Mouse (Mus musculus) intestine, postnatal 0 days (tissue): ENCODE data around the gene Ttc30a1. TPM values are rescaled to one million over a fixed set of nuclear protein-coding genes. Genes with fewer than 3 reads are reported as not detected.

ENCODE experiments used
- ATAC-seq: fragments of 200-750 bp; cut with Nextera tagmentation; 2 replicates; pipeline ENCODE4 v1.8.0; 2017; ENCODE audit warnings: mild to moderate bottlenecking, moderate TSS enrichment, moderate library complexity
- H3K27ac ChIP-seq: fragments of 300-500 bp; sonication (generic); 2 replicates; pipeline ENCODE4 v1.5.1; 2014; ENCODE audit warnings: mild to moderate bottlenecking, low read depth, low read length, moderate library complexity
- H3K27me3 ChIP-seq: fragments of 300-500 bp; sonication (generic); replicated peaks from 2 replicates; pipeline ENCODE4 v1.6.1; 2014; ENCODE audit warnings: low read length, mixed read lengths; ENCODE audit not compliant: control insufficient read depth, insufficient read depth
- H3K36me3 ChIP-seq: fragments of 300-500 bp; sonication (generic); 2 replicates; pipeline ENCODE4 v1.6.1; 2014; ENCODE audit warnings: mild to moderate bottlenecking, moderate library complexity; ENCODE audit not compliant: control insufficient read depth, insufficient read depth
- H3K4me1 ChIP-seq: fragments of 300-500 bp; sonication (generic); replicated peaks from 2 replicates; pipeline ENCODE4 v1.6.1; 2014; ENCODE audit warnings: antibody characterized with exemption, low read length, mixed read lengths; ENCODE audit not compliant: control insufficient read depth, insufficient read depth
- H3K4me2 ChIP-seq: fragments of 300-500 bp; sonication (generic); replicated peaks from 2 replicates; pipeline ENCODE4 v1.6.1; 2014; ENCODE audit warnings: low read depth, mild to moderate bottlenecking, moderate library complexity
- H3K4me3 ChIP-seq: fragments of 300-500 bp; sonication (generic); 2 replicates; pipeline ENCODE4 v1.5.1; 2014; ENCODE audit warnings: low read depth, low read length
- H3K9ac ChIP-seq: fragments of 300-500 bp; sonication (generic); 2 replicates; pipeline ENCODE4 v1.6.1; 2014; ENCODE audit warnings: mild to moderate bottlenecking, low read depth, low read length
- H3K9me3 ChIP-seq: fragments of 300-500 bp; sonication (generic); 2 replicates; pipeline ENCODE4 v1.6.1; 2016; ENCODE audit warnings: mixed run types; ENCODE audit not compliant: control insufficient read depth
- CTCF ChIP-seq: sonication (generic); IDR thresholded peaks from 2 replicates; pipeline ENCODE4 v1.5.1; 2016; ENCODE audit warnings: low read depth, mild to moderate bottlenecking, control low read depth, antibody characterized with exemption, moderate library complexity
- WGBS: fragments of 180-500 bp; shearing (Covaris S2); extraction: QIAGEN DNeasy Blood & Tissue Kit; methylation state at CpG from one replicate; pipeline ENCODE4 v1.1.7; 2014; 5-methylcytosine and 5-hydroxymethylcytosine counted together
- polyA plus RNA-seq: library from polyadenylated mRNA; unstranded; fragments of >200 nt; fragmentation: Nextera tagmentation; extraction: Ambion mirVana; gene quantifications from 2 replicates; pipeline ENCODE4 v1.2.1, GENCODE M21; 2015

Ttc30a1 gene
- polyA plus RNA-seq, 1 experiment from 2014 or later, result 2.4 TPM

GRCm38 (mm10) chr2:75994841-75995240, 13.1 kb upstream of the Ttc30a1 start:
- Histone ChIP-seq H3K9ac (no peak overlapping the region), H3K4me1 (no peaks in the 10 kb centered on the region), H3K27ac (no peak overlapping the region), H3K4me2 (no peak overlapping the region), H3K27me3 (no peaks in the 10 kb centered on the region), H3K4me3 (no peak overlapping the region), H3K9me3 (no peaks in the 10 kb centered on the region), H3K36me3 (no peaks in the 10 kb centered on the region)
- ATAC-seq, result no peak
- 95% methylated on average over 11 of the region's 11 CpGs for WGBS
- no peak for TF ChIP-seq CTCF

GRCm38 (mm10) chr2:75991581-75992205, 9.9 kb upstream of the Ttc30a1 start:
- Histone ChIP-seq H3K27ac (no peak overlapping the region), H3K27me3 (no peaks in the 10 kb centered on the region), H3K4me1 (no peaks in the 10 kb centered on the region), H3K9me3 (no peaks in the 10 kb centered on the region), H3K4me3 (no peak overlapping the region), H3K4me2 (no peak overlapping the region), H3K9ac (no peak overlapping the region), H3K36me3 (no peaks in the 10 kb centered on the region)
- TF ChIP-seq CTCF, result no peak
- no peak for ATAC-seq
- WGBS, result 51% methylated on average over 6 of the region's 6 CpGs

- 65% methylated on average over 13 of the region's 13 CpGs for WGBS
- no peaks in the 10 kb centered on the region for H3K27me3 ChIP-seq
- no peaks in the 10 kb centered on the region for H3K9me3 ChIP-seq
- H3K9ac ChIP-seq, result no peak overlapping the region
- ATAC-seq, result no peak
- no peaks in the 10 kb centered on the region for H3K36me3 ChIP-seq
- H3K4me2 ChIP-seq, result no peak overlapping the region
- H3K27ac ChIP-seq, result no peak overlapping the region
- H3K4me3 ChIP-seq, result no peak overlapping the region
- peak; percentile 77 for TF ChIP-seq CTCF
- H3K4me1 ChIP-seq, result no peaks in the 10 kb centered on the region
Measured at GRCm38 (mm10) chr2:75990885-75991539, 9.2 kb upstream of the Ttc30a1 start.

DNA sequence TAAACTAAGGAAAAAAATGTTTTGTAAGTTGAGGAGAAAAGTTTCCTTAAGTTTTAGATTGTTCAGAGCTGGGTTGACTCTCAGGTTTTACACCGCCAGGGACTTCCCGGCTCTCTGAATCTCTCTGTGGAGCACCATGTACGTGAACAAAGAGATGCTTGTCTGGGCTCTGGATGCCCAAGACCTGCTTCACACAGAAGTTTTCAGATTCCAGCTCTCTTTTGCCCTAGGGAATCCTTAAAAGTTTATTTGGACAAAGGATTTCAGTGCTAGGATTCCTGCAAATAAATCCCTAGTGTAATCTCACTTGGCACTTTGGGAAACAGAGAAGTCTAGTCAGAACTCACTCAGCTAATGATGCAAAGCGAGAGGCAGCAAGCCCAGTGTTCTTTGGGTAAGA, 7.9 kb upstream of the Ttc30a1 start:
- Histone ChIP-seq H3K27ac (no peak overlapping the region), H3K36me3 (no peaks in the 10 kb centered on the region), H3K4me1 (no peaks in the 10 kb centered on the region), H3K27me3 (no peaks in the 10 kb centered on the region), H3K4me2 (no peak overlapping the region), H3K4me3 (no peak overlapping the region), H3K9me3 (no peaks in the 10 kb centered on the region), H3K9ac (no peak overlapping the region)
- no peak for ATAC-seq
- no peak for TF ChIP-seq CTCF
- 80% methylated on average over 4 of the region's 4 CpGs for WGBS

DNA sequence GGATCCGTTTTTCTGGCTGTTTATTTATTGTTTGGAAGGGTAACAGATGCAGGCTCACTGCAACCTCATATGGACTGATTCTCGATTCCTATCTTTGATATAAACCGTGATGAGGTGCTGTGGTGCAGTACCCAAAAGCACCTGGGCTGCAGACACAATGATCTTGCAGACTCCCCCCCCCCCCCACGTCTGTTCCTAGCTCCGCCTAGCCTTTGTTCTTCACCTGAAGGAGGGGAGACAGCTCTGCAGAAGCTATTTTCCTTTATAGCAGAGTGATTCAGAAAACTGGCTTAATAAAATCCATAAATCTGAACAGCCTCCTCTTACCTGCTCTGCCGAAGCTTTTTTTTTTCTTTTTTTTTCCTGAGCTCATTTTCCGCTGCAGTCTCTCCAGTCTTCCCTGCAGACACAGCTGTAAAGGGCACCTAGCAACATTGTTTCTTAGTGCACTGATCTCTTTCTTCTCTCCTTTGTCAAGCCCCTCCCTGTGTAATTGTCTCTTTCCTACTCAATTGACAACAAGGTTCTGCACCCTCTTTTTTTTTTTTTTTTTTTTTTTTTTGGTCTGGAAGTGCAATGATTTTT, 7.1 kb upstream of the Ttc30a1 start:
- no peaks in the 10 kb centered on the region for H3K27me3 ChIP-seq
- H3K4me1 ChIP-seq, result no peaks in the 10 kb centered on the region
- H3K36me3 ChIP-seq, result no peaks in the 10 kb centered on the region
- H3K4me2 ChIP-seq, result no peak overlapping the region
- TF ChIP-seq CTCF, result no peak
- WGBS, result 35% methylated on average over 7 of the region's 7 CpGs
- no peak overlapping the region for H3K9ac ChIP-seq
- no peak overlapping the region for H3K27ac ChIP-seq
- ATAC-seq, result no peak
- no peak overlapping the region for H3K4me3 ChIP-seq
- no peaks in the 10 kb centered on the region for H3K9me3 ChIP-seq

DNA sequence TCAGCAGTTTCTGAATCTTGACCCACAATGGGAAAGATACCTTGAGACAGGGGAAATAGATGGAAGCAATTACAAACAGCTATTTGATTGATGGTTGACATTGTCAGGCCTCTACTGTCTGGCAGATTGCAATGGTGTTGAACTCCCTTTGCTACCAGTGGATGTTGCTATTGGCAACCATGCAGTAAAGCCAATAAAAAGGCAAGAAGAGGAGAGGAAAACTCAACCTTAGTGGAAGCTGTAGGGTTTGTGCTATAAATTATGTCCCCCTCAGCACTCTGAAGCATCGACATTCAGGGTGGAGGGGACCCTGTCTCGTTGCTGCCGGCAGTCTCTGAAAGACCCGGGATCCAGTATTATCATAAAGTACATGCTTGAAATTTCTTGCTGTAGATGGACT, 6.6 kb upstream of the Ttc30a1 start:
- no peak overlapping the region for H3K4me3 ChIP-seq
- WGBS, result 26% methylated on average over 4 of the region's 4 CpGs
- no peak overlapping the region for H3K27ac ChIP-seq
- no peaks in the 10 kb centered on the region for H3K36me3 ChIP-seq
- no peak overlapping the region for H3K4me2 ChIP-seq
- ATAC-seq, result no peak
- H3K9ac ChIP-seq, result no peak overlapping the region
- no peaks in the 10 kb centered on the region for H3K9me3 ChIP-seq
- TF ChIP-seq CTCF, result no peak
- H3K4me1 ChIP-seq, result no peaks in the 10 kb centered on the region
- no peaks in the 10 kb centered on the region for H3K27me3 ChIP-seq
